Mouse (Mus musculus) hindbrain, embryonic 10.5 days (tissue): ENCODE measurements at regions not wholly inside any gene's neighbourhood (a gene's known extent, or its start where the extent isn't known, plus 50 kb on each side); places are given as distances from the start of the nearest gene placed in this dataset.

Experiments used
- DNase-seq: peaks from one replicate; pipeline ENCODE4 v3.0.0-alpha.2; 2017; ENCODE audit warnings: low spot score
- H3K27ac ChIP-seq: fragments of 300-500 bp; sonication (generic); 2 replicates; pipeline ENCODE4 v1.5.1; 2016; ENCODE audit warnings: mild to moderate bottlenecking, moderate library complexity
- H3K27me3 ChIP-seq: fragments of 300-500 bp; sonication (generic); 2 replicates; pipeline ENCODE4 v1.6.1; 2016; ENCODE audit warnings: mild to moderate bottlenecking; ENCODE audit not compliant: poor library complexity, insufficient read depth, severe bottlenecking
- H3K36me3 ChIP-seq: fragments of 300-500 bp; sonication (generic); 2 replicates; pipeline ENCODE4 v1.6.1; 2016; ENCODE audit warnings: mild to moderate bottlenecking, moderate library complexity
- H3K4me1 ChIP-seq: fragments of 300-500 bp; sonication (generic); replicated peaks from 2 replicates; pipeline ENCODE4 v1.6.1; 2016; ENCODE audit warnings: mild to moderate bottlenecking
- H3K4me3 ChIP-seq: fragments of 300-500 bp; sonication (generic); 2 replicates; pipeline ENCODE4 v1.5.1; 2016; ENCODE audit warnings: mild to moderate bottlenecking, moderate library complexity
- H3K9me3 ChIP-seq: fragments of 300-500 bp; sonication (generic); 2 replicates; pipeline ENCODE4 v1.6.1; 2016; ENCODE audit warnings: mild to moderate bottlenecking, moderate library complexity
- WGBS: fragments of 180-500 bp; shearing (Covaris S2); methylation state at CpG from one replicate; pipeline ENCODE4 v1.1.7; 2016; 5-methylcytosine and 5-hydroxymethylcytosine counted together

DNA sequence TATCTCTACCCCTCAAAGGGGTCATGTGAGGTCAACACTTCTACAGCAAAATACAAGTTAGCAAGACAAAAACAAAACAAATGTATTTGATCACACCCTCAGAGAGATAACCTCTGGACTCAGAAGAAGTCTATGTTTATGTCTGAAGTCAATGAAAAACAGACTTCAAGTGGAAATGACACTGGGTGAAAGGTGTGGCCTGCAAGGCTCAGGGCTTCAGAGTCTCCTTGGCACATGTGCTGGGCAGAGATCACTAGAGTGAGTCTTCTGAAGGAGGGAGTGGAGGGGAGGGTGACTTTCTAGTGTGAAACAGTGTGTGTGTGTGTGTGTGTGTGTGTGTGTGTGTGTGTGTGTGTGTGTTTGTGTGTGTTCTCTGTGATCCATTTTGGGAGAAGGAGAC lies 68.2 kb downstream of the Il12a start:
- H3K36me3 ChIP-seq, result no peaks in the 10 kb centered on the region
- no peaks in the 10 kb centered on the region for H3K9me3 ChIP-seq
- no peak overlapping the region for H3K27ac ChIP-seq
- no peaks in the 10 kb centered on the region for H3K27me3 ChIP-seq
- H3K4me1 ChIP-seq, result peaks cover 16% of the 10 kb centered on the region
- DNase-seq, result no peak
- H3K4me3 ChIP-seq, result no peak overlapping the region

DNA sequence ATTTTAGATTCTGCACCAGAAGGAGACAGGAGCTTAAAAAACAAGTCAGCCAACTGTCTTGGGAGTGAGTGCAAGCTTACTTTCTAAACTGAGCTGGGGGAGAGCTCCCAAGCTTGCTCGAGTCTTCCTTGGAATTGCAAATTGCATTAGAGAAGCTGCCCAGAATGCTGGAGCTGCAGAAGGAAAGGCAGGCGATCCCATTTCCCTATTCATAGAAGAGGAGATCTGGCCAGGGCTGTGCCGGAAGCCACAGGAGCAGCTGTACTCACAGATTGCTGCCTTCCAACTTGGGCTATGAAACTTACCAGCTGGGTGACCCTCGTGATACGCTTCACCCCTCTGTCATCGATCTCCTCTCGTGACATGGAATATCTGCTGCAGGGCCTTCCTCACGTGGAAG lies 68.9 kb downstream of the Il12a start:
- H3K36me3 ChIP-seq, result no peaks in the 10 kb centered on the region
- WGBS, result 57% methylated on average over 8 of the region's 8 CpGs
- no peak overlapping the region for H3K27ac ChIP-seq
- H3K4me3 ChIP-seq, result no peak overlapping the region
- DNase-seq, result no peak
- no peaks in the 10 kb centered on the region for H3K27me3 ChIP-seq
- H3K4me1 ChIP-seq, result peaks cover 16% of the 10 kb centered on the region
- no peaks in the 10 kb centered on the region for H3K9me3 ChIP-seq

DNA sequence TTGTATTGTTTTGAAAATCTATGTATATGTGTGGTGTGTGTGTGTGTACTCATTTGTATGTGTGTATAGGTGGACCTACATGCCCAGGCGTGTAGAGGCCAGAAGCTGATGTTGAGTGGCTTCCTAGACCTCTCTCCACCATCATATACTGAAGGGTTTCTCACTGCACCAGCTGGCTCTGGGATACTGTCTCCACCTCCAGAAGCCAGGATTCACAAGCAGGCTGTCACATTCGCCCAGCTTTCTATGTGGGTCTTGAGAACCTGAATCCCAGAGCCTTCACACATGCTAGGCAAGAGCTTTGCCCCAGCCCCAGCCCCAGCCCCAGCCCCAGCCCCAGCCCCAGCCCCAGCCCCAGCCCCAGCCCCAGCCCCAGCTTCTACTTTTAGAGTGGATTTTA lies 70.4 kb downstream of the Il12a start:
- H3K27ac ChIP-seq, result no peak overlapping the region
- H3K9me3 ChIP-seq, result no peaks in the 10 kb centered on the region
- H3K4me3 ChIP-seq, result no peak overlapping the region
- H3K4me1 ChIP-seq, result peaks cover 16% of the 10 kb centered on the region
- no peaks in the 10 kb centered on the region for H3K27me3 ChIP-seq
- WGBS, result 78% methylated on average over 2 of the region's 2 CpGs
- no peaks in the 10 kb centered on the region for H3K36me3 ChIP-seq
- no peak for DNase-seq

DNA sequence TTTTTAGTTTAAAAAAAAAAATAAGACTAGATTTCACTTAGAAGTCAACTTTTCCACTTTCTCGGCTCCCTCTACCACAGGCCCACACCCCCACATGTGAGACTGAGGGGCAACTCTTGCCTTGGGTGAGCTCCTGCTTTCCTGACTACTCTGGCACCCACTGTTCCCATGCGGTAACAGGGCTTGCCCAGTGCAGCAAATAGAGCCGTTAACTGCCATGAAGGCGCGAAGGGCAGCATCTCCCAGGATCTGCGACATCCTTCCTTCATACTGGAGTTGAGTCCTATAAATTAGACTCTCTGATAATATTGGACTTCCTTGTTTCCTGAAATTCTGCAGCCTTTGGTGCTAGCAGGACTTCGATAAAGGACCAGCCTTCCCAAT lies 70.8 kb downstream of the Il12a start:
- WGBS, result 68% methylated on average over 7 of the region's 7 CpGs
- no peaks in the 10 kb centered on the region for H3K9me3 ChIP-seq
- H3K36me3 ChIP-seq, result no peaks in the 10 kb centered on the region
- H3K4me1 ChIP-seq, result peaks cover 16% of the 10 kb centered on the region
- no peaks in the 10 kb centered on the region for H3K27me3 ChIP-seq
- H3K4me3 ChIP-seq, result no peak overlapping the region
- peak overlapping the region; percentile 56; the same call in 1 of the 2 replicates for H3K27ac ChIP-seq
- DNase-seq, result no peak

DNA sequence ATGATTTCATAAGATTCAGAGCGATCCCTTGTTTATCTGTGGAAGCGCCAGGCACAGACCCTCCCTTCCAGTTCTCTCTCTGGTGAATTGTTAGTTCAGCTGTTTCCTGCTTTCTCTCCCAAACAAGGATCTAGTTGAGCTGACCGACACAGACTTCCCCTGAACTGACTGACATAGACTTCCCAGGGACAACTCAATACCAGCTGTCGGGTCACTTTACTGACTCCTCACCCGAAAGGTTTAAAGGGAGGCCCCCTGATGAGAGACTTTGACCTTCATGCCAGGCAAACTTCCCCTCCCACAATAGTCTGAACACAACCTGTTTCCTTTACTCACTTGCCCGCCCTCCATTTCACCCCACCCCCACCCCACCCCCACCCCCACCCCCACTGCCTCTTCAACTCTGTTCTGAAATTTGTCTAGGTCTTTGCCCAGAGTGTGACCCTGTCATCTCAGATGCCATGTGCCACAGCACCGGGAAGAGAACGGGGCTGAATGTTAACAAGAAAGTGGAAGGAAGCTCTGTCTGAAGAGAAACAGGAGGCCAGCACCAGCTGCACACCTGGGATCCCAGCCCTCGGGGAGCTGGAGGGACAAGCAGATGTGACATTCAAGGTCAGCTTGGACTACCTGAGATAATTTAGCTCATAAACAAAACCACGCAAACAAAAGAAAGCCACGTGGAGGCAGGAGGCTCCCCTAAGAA lies 71.3 kb downstream of the Il12a start:
- Histone ChIP-seq H3K27ac (peak overlapping the region; percentile 59), H3K4me1 (peaks cover 16% of the 10 kb centered on the region), H3K9me3 (no peaks in the 10 kb centered on the region), H3K4me3 (no peak overlapping the region), H3K27me3 (no peaks in the 10 kb centered on the region), H3K36me3 (no peaks in the 10 kb centered on the region)
- 33% methylated on average over 11 of the region's 11 CpGs for WGBS
- DNase-seq, result peak; percentile 63

DNA sequence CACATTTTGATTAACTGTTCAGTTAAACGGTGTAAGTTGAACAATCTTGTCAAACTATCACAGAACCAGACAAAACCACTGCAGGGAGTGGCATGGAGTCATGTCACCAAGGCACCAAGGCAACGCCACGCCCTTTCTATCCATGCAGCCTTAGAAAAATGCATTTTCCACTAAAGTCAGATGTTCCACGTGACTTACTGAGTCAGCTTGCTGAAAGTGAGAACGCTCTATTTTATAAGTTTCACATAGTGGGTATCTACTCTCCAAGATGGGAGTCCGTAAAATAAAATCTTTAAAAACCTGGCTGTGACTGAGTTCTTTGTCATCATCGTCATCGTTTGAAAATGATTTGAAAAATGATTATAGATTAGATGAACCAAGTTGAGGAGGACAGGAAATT lies 72.5 kb downstream of the Il12a start:
- Histone ChIP-seq H3K27me3 (no peaks in the 10 kb centered on the region), H3K9me3 (no peaks in the 10 kb centered on the region), H3K4me1 (peaks cover 16% of the 10 kb centered on the region), H3K36me3 (no peaks in the 10 kb centered on the region), H3K4me3 (no peak overlapping the region), H3K27ac (no peak overlapping the region)
- 93% methylated on average over 8 of the region's 8 CpGs for WGBS
- no peak for DNase-seq

DNA sequence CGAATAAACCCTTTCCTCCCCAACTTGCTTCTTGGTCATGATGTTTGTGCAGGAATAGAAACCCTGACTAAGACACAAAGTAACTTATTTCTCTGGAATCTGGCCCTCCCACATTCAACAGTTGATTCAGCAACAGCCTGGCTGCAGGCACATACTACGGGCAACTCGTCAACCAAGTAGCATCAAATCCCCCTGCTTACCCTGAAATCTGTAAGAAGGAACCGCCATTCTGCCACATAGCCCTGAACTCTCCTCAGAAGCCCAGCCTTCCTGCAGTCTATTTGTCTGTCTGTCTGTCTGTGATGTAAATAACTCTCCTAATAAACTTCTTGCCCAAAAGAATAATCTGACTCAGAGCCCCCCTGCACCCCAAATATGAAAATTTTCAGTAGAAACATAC lies 73.9 kb downstream of the Il12a start:
- Histone ChIP-seq H3K4me3 (no peak overlapping the region), H3K4me1 (peaks cover 16% of the 10 kb centered on the region), H3K36me3 (no peaks in the 10 kb centered on the region), H3K27ac (no peak overlapping the region), H3K9me3 (no peaks in the 10 kb centered on the region), H3K27me3 (no peaks in the 10 kb centered on the region)
- no peak for DNase-seq
- 93% methylated on average over 4 of the region's 4 CpGs for WGBS

DNA sequence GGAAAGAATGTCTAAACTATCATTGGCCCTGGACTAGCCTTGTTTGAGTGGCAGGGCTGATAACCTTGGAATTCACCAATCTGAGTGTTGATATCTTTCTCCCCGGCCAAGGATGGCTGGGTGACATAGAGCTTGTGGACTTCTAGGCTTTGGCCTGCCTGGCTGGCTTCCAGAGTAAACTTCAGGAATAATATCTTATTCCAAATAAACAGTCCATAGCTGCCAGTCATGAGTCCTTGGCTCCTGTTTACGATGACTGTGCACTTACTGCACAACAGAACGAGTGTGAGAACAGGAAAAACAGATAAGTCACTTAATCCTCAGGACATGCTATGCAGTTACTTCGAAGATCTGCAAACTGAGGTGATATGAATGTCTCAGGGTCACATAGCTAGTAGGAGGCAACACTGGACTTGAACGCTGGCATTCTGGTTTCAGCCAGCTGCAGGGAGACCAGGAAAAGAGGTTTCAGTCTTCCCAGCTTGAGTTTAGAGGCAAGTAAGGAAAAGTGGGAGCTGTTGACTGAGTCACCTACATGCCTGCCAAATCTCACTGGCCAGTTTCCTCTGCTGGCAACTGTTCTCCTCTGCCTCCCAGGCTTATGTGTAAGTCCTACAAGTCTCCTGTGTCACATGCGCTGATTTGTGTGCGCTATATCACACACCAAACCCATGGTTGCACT lies 74.6 kb downstream of the Il12a start:
- H3K27ac ChIP-seq, result no peak overlapping the region
- no peaks in the 10 kb centered on the region for H3K9me3 ChIP-seq
- peaks cover 16% of the 10 kb centered on the region for H3K4me1 ChIP-seq
- H3K4me3 ChIP-seq, result no peak overlapping the region
- WGBS, result 86% methylated on average over 7 of the region's 7 CpGs
- no peaks in the 10 kb centered on the region for H3K27me3 ChIP-seq
- H3K36me3 ChIP-seq, result no peaks in the 10 kb centered on the region
- DNase-seq, result no peak

DNA sequence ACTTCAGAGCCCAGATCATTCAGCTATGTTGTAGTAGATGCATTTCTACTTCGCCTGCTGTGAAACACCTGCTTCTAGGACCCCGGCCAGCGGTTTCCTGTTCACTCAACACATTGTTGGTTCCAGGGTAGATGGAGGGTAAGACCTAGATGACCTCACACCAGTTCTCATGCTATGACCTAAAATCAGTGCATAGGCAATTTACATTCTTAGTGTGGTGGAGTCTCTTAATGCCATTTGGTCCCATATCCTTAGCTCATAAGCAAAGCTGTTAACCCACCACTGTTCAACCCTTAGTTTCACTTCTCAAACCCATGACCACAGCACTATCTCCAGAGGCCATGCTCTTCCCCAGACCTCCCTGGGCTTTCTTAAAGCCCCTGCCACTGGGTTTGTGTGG lies 81.1 kb downstream of the Il12a start:
- no peaks in the 10 kb centered on the region for H3K27me3 ChIP-seq
- no peaks in the 10 kb centered on the region for H3K4me1 ChIP-seq
- no peaks in the 10 kb centered on the region for H3K9me3 ChIP-seq
- 90% methylated on average over 3 of the region's 3 CpGs for WGBS
- H3K36me3 ChIP-seq, result no peaks in the 10 kb centered on the region
- no peak for DNase-seq
- no peak overlapping the region for H3K27ac ChIP-seq
- H3K4me3 ChIP-seq, result no peak overlapping the region

DNA sequence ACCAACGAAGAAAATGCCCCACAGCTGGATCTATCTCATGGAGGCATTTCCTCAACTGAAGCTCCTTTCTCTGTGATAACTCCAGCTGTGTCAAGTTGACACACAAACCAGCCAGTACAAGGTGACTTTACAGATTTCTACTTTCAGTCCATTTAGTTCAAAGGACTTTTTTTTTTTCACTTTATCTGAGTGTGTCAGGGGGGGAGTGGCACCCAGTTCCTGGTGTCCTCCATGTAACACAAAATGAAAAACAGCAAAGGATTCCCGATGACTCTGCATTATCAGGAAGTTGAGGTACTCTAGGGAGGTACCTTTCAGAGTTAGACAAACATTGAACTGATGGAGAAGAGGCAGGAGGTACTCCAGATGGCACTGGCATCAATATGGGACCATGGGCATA lies 87.4 kb downstream of the Il12a start:
- Histone ChIP-seq H3K4me3 (no peak overlapping the region), H3K9me3 (no peaks in the 10 kb centered on the region), H3K27ac (no peak overlapping the region), H3K4me1 (peaks cover 19% of the 10 kb centered on the region), H3K36me3 (no peaks in the 10 kb centered on the region), H3K27me3 (no peaks in the 10 kb centered on the region)
- WGBS, result 77% methylated on average over 2 of the region's 2 CpGs
- DNase-seq, result no peak

DNA sequence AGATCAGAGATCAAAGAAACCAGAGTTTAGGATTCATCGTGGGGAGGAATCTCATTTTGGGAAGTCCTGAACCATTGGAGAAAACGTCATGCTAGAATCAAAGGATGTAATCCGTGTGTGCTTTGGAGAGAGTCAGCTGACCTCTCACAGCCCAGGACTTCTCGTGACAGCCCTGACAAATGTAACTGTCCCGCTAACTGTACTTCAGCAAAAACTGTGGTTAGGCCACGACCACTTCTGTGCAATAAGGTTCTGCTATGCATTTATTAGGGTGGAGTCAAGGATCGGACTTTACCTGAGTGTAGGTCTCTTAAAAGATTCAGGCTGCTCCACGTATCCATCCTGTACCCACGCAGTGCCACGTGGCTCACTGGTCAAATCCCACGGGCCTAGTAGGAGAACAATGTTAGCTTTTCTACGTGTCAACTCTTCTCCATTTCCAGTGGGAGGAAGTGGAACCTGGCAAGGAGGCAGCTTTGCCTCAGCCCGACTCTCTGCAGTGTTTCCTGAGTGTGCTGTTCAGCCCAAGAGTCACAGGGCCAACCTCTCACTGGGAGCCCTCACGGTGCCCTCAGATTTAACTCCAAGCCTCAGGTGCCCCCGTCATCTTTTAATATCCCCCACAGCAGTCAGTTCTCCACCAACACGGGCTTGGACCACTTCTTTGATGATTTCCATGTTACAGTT lies 88.1 kb downstream of the Il12a start:
- Histone ChIP-seq H3K36me3 (no peaks in the 10 kb centered on the region), H3K27ac (no peak overlapping the region), H3K27me3 (no peaks in the 10 kb centered on the region), H3K4me3 (no peak overlapping the region), H3K4me1 (peaks cover 26% of the 10 kb centered on the region), H3K9me3 (no peaks in the 10 kb centered on the region)
- WGBS, result 87% methylated on average over 16 of the region's 16 CpGs
- no peak for DNase-seq

DNA sequence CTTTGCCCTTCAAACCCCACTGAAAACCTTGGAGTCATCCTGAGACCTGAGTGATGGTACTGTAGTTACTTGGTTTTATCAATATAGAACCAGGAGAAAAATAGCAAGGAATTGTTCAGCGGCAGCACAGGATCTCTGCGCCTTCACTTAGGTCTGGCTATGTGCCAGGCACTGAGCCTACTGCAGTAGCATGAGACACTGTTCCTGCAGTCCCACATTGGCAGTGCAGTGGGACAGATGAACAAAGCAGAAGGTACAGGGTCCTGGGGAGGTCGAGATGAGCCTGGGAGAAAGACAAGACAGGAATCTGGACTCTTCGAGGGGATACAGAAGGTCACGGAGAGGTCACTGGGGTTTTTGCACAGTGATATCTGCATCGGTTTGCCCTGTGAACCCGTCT lies 88.5 kb upstream of the 1110032F04Rik start:
- Histone ChIP-seq H3K9me3 (no peaks in the 10 kb centered on the region), H3K4me3 (no peak overlapping the region), H3K36me3 (no peaks in the 10 kb centered on the region), H3K4me1 (peaks cover 37% of the 10 kb centered on the region), H3K27me3 (no peaks in the 10 kb centered on the region), H3K27ac (peak overlapping the region; percentile 36)
- WGBS, result 52% methylated on average over 7 of the region's 7 CpGs
- DNase-seq, result no peak

DNA sequence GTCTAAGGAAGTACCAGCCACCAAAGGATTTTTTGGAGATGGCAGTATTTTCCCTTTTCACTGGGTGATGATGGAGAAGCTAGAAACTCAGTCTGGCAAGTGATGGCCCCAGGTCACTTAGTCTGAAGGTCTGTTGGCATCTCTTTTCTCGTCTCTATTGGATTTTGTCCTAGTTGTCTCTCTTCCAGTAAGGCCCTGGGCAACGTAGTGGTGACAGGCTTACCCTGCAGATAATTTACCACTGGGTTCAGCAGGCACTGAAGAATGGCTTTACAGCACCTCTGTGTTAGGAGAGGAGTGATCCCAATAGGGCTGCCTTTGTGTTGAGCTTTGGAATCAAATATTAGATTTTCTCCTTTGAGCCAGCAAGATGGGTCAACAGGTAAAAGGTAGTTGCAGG lies 87.9 kb upstream of the 1110032F04Rik start:
- WGBS, result 79% methylated on average over 2 of the region's 2 CpGs
- Histone ChIP-seq H3K4me1 (peaks cover 39% of the 10 kb centered on the region), H3K4me3 (no peak overlapping the region), H3K27ac (no peak overlapping the region), H3K27me3 (no peaks in the 10 kb centered on the region), H3K36me3 (no peaks in the 10 kb centered on the region), H3K9me3 (no peaks in the 10 kb centered on the region)
- DNase-seq, result no peak
